Mouse (Mus musculus): ENCODE results near the gene Grin2b.

GRCm38 (mm10) chr6:135684206-135684605, 489.1 kb downstream of the Grin2b start:
- TF ChIP-seq CTCF (IDR thresholded peaks at IDR 0.05; ENCODE audit: insufficient read depth, low read depth, low read length) (no peak), POLR2A (IDR thresholded peaks at IDR 0.05; ENCODE audit: insufficient read depth, low read depth, low read length) (no peak)

All from olfactory bulb, adult 2 months (tissue).